In the genomic region with DNA sequence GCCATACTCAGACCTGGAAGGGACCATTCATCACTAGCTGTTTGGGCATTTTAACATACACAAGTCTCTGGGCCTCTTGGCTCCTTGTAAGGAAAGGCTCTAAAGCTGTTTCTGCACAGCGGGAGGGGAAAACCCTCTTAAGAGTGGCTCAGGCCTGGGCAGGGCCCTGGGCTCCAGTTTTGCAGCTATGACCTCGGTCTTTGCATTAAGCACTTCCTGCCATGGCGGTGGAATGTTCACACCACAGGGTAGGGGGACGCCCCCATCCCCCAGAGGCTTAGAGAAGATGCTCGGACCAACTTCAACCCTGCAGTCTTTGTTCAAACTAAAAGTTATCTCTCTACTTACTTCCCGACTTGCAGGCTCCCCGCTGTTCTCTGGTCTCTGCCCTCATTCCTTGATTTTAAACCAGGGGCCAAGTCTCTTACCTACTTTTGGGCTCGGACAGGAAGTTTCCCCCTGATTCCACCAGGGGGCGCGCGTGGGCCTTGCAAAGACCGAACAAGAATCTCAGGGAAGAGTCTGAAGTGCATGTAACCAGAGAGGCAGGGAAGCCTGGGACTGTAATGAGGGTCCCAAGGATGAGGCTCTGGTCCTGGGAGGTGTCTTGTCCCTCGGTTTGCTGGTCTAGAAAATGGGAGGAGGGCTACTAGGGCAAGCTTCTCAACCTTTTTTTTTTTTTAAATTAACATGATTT, we compare ENCODE assay signal across 8 mouse cellular contexts. TPM values are rescaled to one million over a fixed set of nuclear protein-coding genes. Genes with fewer than 3 reads are reported as not detected.
DNase-seq lines count a peak whose midpoint lies in the region; ATAC-seq and TF ChIP-seq lines count a peak whose summit lies in the region.

No protein-coding gene starts in this region.

- H3K4me3 ChIP-seq in forebrain, embryonic 15.5 days, result no peak overlapping the region
- H3K4me3 ChIP-seq in layer of hippocampus, adult 2 months, result no peak overlapping the region
- no peak overlapping the region for H3K4me3 ChIP-seq in lung, embryonic 15.5 days

- 8% methylated on average over 13 of the region's 13 CpGs for WGBS in forebrain, embryonic 15.5 days
- WGBS in lung, embryonic 15.5 days, result 3% methylated on average over 13 of the region's 13 CpGs

- TF ChIP-seq CTCF in layer of hippocampus, adult 2 months (conservative IDR thresholded peaks at IDR 0.05), result peak; percentile 98

- no peak overlapping the region for H3K9ac ChIP-seq in forebrain, embryonic 15.5 days (replicated peaks)
- H3K9ac ChIP-seq in lung, embryonic 15.5 days, result no peak overlapping the region

- H3K27ac ChIP-seq in forebrain, embryonic 15.5 days (replicated peaks), result no peak overlapping the region
- no peak overlapping the region for H3K27ac ChIP-seq in layer of hippocampus, adult 2 months
- H3K27ac ChIP-seq in lung, embryonic 15.5 days, result 0 out of 2 replicates have a peak overlapping the region, but pooled peaks have one; percentile 12

- 0 out of 2 replicates have a peak, but pooled peaks have one; percentile 46 for ATAC-seq in cerebellum, adult (ENCODE audit: insufficient number of reproducible peaks, low FRiP score, low TSS enrichment)
- peak; percentile 55; the same call in 1 of the 2 replicates for ATAC-seq in forebrain, embryonic 15.5 days (replicated peaks)
- ATAC-seq in lung, embryonic 15.5 days (ENCODE audit: borderline replicate concordance, extremely low read depth, low FRiP score, low TSS enrichment), result no peak

- H3K36me3 ChIP-seq in forebrain, embryonic 15.5 days, result no peaks in the 10 kb centered on the region
- no peaks in the 10 kb centered on the region for H3K36me3 ChIP-seq in lung, embryonic 15.5 days

- H3K4me2 ChIP-seq in forebrain, embryonic 15.5 days (replicated peaks), result no peak overlapping the region
- no peak overlapping the region; the same call in 1 of the 2 replicates for H3K4me2 ChIP-seq in lung, embryonic 15.5 days

- H3K27me3 ChIP-seq in forebrain, embryonic 15.5 days, result no peaks in the 10 kb centered on the region
- H3K27me3 ChIP-seq in lung, embryonic 15.5 days, result no peaks in the 10 kb centered on the region

- no peaks in the 10 kb centered on the region for H3K9me3 ChIP-seq in forebrain, embryonic 15.5 days
- no peaks in the 10 kb centered on the region for H3K9me3 ChIP-seq in lung, embryonic 15.5 days

- peak; percentile 95 for DNase-seq in ES-CJ7 (ENCODE audit: low read depth, low spot score)
- DNase-seq in heart, postnatal 4 days, result peak; percentile 90
- DNase-seq in layer of hippocampus, adult 2 months (ENCODE audit: low spot score in 2 of 2), result peak; percentile 76 to 89
- DNase-seq in ovary, postnatal 14 days (ENCODE audit: low spot score), result peak; percentile 77
- peak; percentile 59 to 87 for DNase-seq in thymus, postnatal 10 days (ENCODE audit: low spot score in 2 of 2)

- no peaks in the 10 kb centered on the region for H3K4me1 ChIP-seq in forebrain, embryonic 15.5 days
- peaks cover 17% of the 10 kb centered on the region for H3K4me1 ChIP-seq in lung, embryonic 15.5 days

RNA-seq across cellular contexts. Expression of gene Dab2ip, which starts 18.6 kb away (rescaled TPM):
- 66.6 and 97.0 TPM in 2 replicates for polyA plus RNA-seq in forebrain, embryonic 15.5 days (2015; fragmentation: Nextera tagmentation; extraction: Ambion mirVana)
- total RNA-seq in heart, postnatal 4 days (2021), result 10 to 100 TPM; 54.6 to 55.2 TPM
- 100 to 1,000 TPM in 1 of 2 experiments, 10 to 100 TPM in 1; 96.3 to 103 TPM for total RNA-seq in layer of hippocampus, adult 2 months (2021)
- polyA plus RNA-seq in lung, embryonic 15.5 days (2015; fragmentation: Nextera tagmentation; extraction: Ambion mirVana), result 54.2 and 60.2 TPM in 2 replicates
